Mouse (Mus musculus): ENCODE measurements around the gene Rab43. TPM values are rescaled to one million over a fixed set of nuclear protein-coding genes. Genes with fewer than 3 reads are reported as not detected.

Rab43 gene
- polyA plus RNA-seq, 1 experiment from 2014 or later: 21.4 TPM

DNA sequence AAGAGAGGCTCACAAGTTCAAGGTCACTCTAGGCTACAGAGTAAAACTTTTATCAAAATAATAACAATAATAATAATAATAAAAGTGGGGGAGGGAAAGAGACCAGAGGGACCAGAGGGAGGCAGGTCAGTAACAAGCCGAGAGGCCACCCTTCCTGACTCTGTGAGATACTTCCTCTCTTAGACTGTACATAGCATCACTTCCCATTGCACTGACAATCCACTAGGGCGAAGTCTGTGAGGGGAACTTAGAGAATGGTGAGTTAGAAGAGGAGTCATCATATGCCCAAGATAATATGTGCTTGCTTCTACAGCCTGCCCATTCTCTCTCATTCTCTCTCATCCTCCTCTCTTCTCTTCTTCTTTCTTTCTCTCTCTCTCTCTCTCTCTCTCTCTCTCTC, 5.9 kb downstream of the Rab43 start:
- no peak overlapping the region for H3K27ac ChIP-seq (ENCODE audit: low read depth, low read length)
- H3K4me2 ChIP-seq: no peak overlapping the region
- DNase-seq (ENCODE audit: low spot score) (no peak), ATAC-seq (replicated peaks; ENCODE audit: low FRiP score) (no peak)
- WGBS: 42% methylated on average over 2 of the region's 2 CpGs
- H3K4me3 ChIP-seq (ENCODE audit: low read depth, low read length): no peak overlapping the region
- peaks cover 2% of the 10 kb centered on the region; the same call in 1 of the 2 replicates for H3K36me3 ChIP-seq (ENCODE audit: control insufficient read depth, insufficient read depth, low read length)
- H3K9me3 ChIP-seq (ENCODE audit: control insufficient read depth, low read length): no peaks in the 10 kb centered on the region
- H3K9ac ChIP-seq (ENCODE audit: low read depth, low read length): no peak overlapping the region
- peaks cover 38% of the 10 kb centered on the region for H3K4me1 ChIP-seq (replicated peaks; ENCODE audit: control insufficient read depth, insufficient read depth, low read length)
- no peaks in the 10 kb centered on the region for H3K27me3 ChIP-seq (replicated peaks; ENCODE audit: control insufficient read depth, insufficient read depth, low read length)

- H3K4me1 ChIP-seq (replicated peaks; ENCODE audit: control insufficient read depth, insufficient read depth, low read length): peaks cover 38% of the 10 kb centered on the region
- H3K9me3 ChIP-seq (ENCODE audit: control insufficient read depth, low read length): no peaks in the 10 kb centered on the region
- H3K27me3 ChIP-seq (replicated peaks; ENCODE audit: control insufficient read depth, insufficient read depth, low read length): no peaks in the 10 kb centered on the region
- no peak overlapping the region for H3K9ac ChIP-seq (ENCODE audit: low read depth, low read length)
- WGBS: 92% methylated on average over 7 of the region's 7 CpGs
- H3K36me3 ChIP-seq (ENCODE audit: control insufficient read depth, insufficient read depth, low read length): peaks cover 2% of the 10 kb centered on the region; the same call in 1 of the 2 replicates
- no peak overlapping the region for H3K4me3 ChIP-seq (ENCODE audit: low read depth, low read length)
- no peak for DNase-seq (ENCODE audit: low spot score)
- H3K27ac ChIP-seq (ENCODE audit: low read depth, low read length): no peak overlapping the region
- ATAC-seq (replicated peaks; ENCODE audit: low FRiP score): no peak
- H3K4me2 ChIP-seq: no peak overlapping the region
These were observed 6.5 kb downstream of the Rab43 start for GRCm38 (mm10) chr6:87805448-87805847.

- H3K4me1 ChIP-seq (replicated peaks; ENCODE audit: control insufficient read depth, insufficient read depth, low read length): peaks cover 32% of the 10 kb centered on the region
- DNase-seq (ENCODE audit: low spot score) (no peak), ATAC-seq (replicated peaks; ENCODE audit: low FRiP score) (no peak)
- H3K9ac ChIP-seq (ENCODE audit: low read depth, low read length): no peak overlapping the region
- H3K27me3 ChIP-seq (replicated peaks; ENCODE audit: control insufficient read depth, insufficient read depth, low read length): no peaks in the 10 kb centered on the region
- H3K9me3 ChIP-seq (ENCODE audit: control insufficient read depth, low read length): no peaks in the 10 kb centered on the region
- no peak overlapping the region for H3K4me3 ChIP-seq (ENCODE audit: low read depth, low read length)
- peaks cover 2% of the 10 kb centered on the region; the same call in 1 of the 2 replicates for H3K36me3 ChIP-seq (ENCODE audit: control insufficient read depth, insufficient read depth, low read length)
- no peak overlapping the region for H3K4me2 ChIP-seq
- WGBS: 76% methylated on average over 7 of the region's 7 CpGs
- no peak overlapping the region for H3K27ac ChIP-seq (ENCODE audit: low read depth, low read length)
These were observed 7.1 kb downstream of the Rab43 start for GRCm38 (mm10) chr6:87804886-87805285.

DNA sequence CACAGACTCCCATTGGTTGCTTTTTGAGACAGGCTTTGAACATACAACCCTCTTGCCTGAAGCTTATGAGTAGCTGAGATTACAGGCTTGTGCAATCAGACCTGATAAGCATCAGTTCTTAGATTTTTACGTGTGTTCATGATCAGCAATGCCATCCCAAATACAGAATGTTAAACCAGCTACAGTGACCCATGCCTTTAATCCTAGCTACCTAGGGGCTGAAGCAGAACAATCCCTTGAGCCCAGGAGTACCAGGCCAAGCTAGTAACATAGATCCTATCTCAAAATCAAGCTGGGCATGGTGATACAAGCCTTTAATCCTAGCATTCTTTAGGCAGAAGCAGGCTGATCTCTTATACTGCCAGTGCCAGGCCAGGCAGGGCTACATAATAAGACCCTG, 7.9 kb downstream of the Rab43 start:
- Histone ChIP-seq H3K9ac (ENCODE audit: low read depth, low read length) (no peak overlapping the region), H3K4me2 (no peak overlapping the region), H3K36me3 (ENCODE audit: control insufficient read depth, insufficient read depth, low read length) (peaks cover 2% of the 10 kb centered on the region; the same call in 1 of the 2 replicates), H3K4me3 (ENCODE audit: low read depth, low read length) (no peak overlapping the region), H3K4me1 (replicated peaks; ENCODE audit: control insufficient read depth, insufficient read depth, low read length) (peaks cover 24% of the 10 kb centered on the region), H3K27ac (ENCODE audit: low read depth, low read length) (no peak overlapping the region), H3K27me3 (replicated peaks; ENCODE audit: control insufficient read depth, insufficient read depth, low read length) (no peaks in the 10 kb centered on the region), H3K9me3 (ENCODE audit: control insufficient read depth, low read length) (no peaks in the 10 kb centered on the region)
- DNase-seq (ENCODE audit: low spot score): no peak
- WGBS: 70% methylated on average over 1 of the region's 1 CpGs
- ATAC-seq (replicated peaks; ENCODE audit: low FRiP score): no peak

GRCm38 (mm10) chr6:87802462-87802861, 9.5 kb downstream of the Rab43 start:
- Histone ChIP-seq H3K27me3 (replicated peaks; ENCODE audit: control insufficient read depth, insufficient read depth, low read length) (no peaks in the 10 kb centered on the region), H3K36me3 (ENCODE audit: control insufficient read depth, insufficient read depth, low read length) (peaks cover 4% of the 10 kb centered on the region; the same call in 1 of the 2 replicates), H3K27ac (ENCODE audit: low read depth, low read length) (no peak overlapping the region), H3K9ac (ENCODE audit: low read depth, low read length) (no peak overlapping the region), H3K9me3 (ENCODE audit: control insufficient read depth, low read length) (no peaks in the 10 kb centered on the region), H3K4me1 (replicated peaks; ENCODE audit: control insufficient read depth, insufficient read depth, low read length) (peaks cover 11% of the 10 kb centered on the region), H3K4me3 (ENCODE audit: low read depth, low read length) (no peak overlapping the region), H3K4me2 (no peak overlapping the region)
- ATAC-seq (replicated peaks; ENCODE audit: low FRiP score) (no peak), DNase-seq (ENCODE audit: low spot score) (no peak)
- WGBS: 82% methylated on average over 7 of the region's 7 CpGs

- peaks cover 4% of the 10 kb centered on the region; the same call in 1 of the 2 replicates for H3K36me3 ChIP-seq (ENCODE audit: control insufficient read depth, insufficient read depth, low read length)
- DNase-seq (ENCODE audit: low spot score) (no peak), ATAC-seq (replicated peaks; ENCODE audit: low FRiP score) (no peak)
- H3K27me3 ChIP-seq (replicated peaks; ENCODE audit: control insufficient read depth, insufficient read depth, low read length): no peaks in the 10 kb centered on the region
- no peak overlapping the region for H3K27ac ChIP-seq (ENCODE audit: low read depth, low read length)
- H3K4me2 ChIP-seq: no peak overlapping the region
- H3K4me3 ChIP-seq (ENCODE audit: low read depth, low read length): no peak overlapping the region
- H3K4me1 ChIP-seq (replicated peaks; ENCODE audit: control insufficient read depth, insufficient read depth, low read length): peaks cover 17% of the 10 kb centered on the region
- no peak overlapping the region for H3K9ac ChIP-seq (ENCODE audit: low read depth, low read length)
- H3K9me3 ChIP-seq (ENCODE audit: control insufficient read depth, low read length): no peaks in the 10 kb centered on the region
- 66% methylated on average over 6 of the region's 6 CpGs for WGBS
These were observed 12.4 kb downstream of the Rab43 start for GRCm38 (mm10) chr6:87799576-87799975.

- Histone ChIP-seq H3K27ac (ENCODE audit: low read depth, low read length) (no peak overlapping the region), H3K4me2 (no peak overlapping the region), H3K4me3 (ENCODE audit: low read depth, low read length) (no peak overlapping the region), H3K9ac (ENCODE audit: low read depth, low read length) (no peak overlapping the region), H3K4me1 (replicated peaks; ENCODE audit: control insufficient read depth, insufficient read depth, low read length) (peaks cover 23% of the 10 kb centered on the region), H3K36me3 (ENCODE audit: control insufficient read depth, insufficient read depth, low read length) (peaks cover 7% of the 10 kb centered on the region), H3K9me3 (ENCODE audit: control insufficient read depth, low read length) (no peaks in the 10 kb centered on the region), H3K27me3 (replicated peaks; ENCODE audit: control insufficient read depth, insufficient read depth, low read length) (no peaks in the 10 kb centered on the region)
- ATAC-seq (replicated peaks; ENCODE audit: low FRiP score) (no peak), DNase-seq (ENCODE audit: low spot score) (no peak)
- WGBS: 52% methylated on average over 2 of the region's 2 CpGs
These were observed 14.6 kb downstream of the Rab43 start for GRCm38 (mm10) chr6:87797321-87797720.

GRCm38 (mm10) chr6:87796251-87796880, 15.6 kb downstream of the Rab43 start:
- H3K4me1 ChIP-seq (replicated peaks; ENCODE audit: control insufficient read depth, insufficient read depth, low read length): peaks cover 33% of the 10 kb centered on the region
- no peak for DNase-seq (ENCODE audit: low spot score)
- H3K36me3 ChIP-seq (ENCODE audit: control insufficient read depth, insufficient read depth, low read length): peaks cover 13% of the 10 kb centered on the region
- peak; percentile 81 for ATAC-seq (replicated peaks; ENCODE audit: low FRiP score)
- 0 out of 2 replicates have a peak overlapping the region, but pooled peaks have one; percentile 7 for H3K4me2 ChIP-seq
- H3K4me3 ChIP-seq (ENCODE audit: low read depth, low read length): no peak overlapping the region
- WGBS: 86% methylated on average over 6 of the region's 6 CpGs
- no peaks in the 10 kb centered on the region for H3K9me3 ChIP-seq (ENCODE audit: control insufficient read depth, low read length)
- peak overlapping the region; percentile 57 for H3K27ac ChIP-seq (ENCODE audit: low read depth, low read length)
- H3K9ac ChIP-seq (ENCODE audit: low read depth, low read length): peak overlapping the region; percentile 21; the same call in 1 of the 2 replicates
- no peaks in the 10 kb centered on the region for H3K27me3 ChIP-seq (replicated peaks; ENCODE audit: control insufficient read depth, insufficient read depth, low read length)
